Mouse (Mus musculus): Measurements from ENCODE around the gene A1bg. TPM values are rescaled to one million over a fixed set of nuclear protein-coding genes. Genes with fewer than 3 reads are reported as not detected.
A peak's percentile ranks its signal among the peaks of the same experiment; 100 is the strongest.

The A1bg gene
- not detected in 2 replicates for polyA plus RNA-seq (2012; rRNA removed)

GRCm38 (mm10) chr15:60922912-60923311, at the start of gene A1bg:
A1bg (minus strand) TSS chr15:60923012.
- DNase-seq (ENCODE audit: low read depth, low spot score) = no peak

GRCm38 (mm10) chr15:60968549-60968861, 45.7 kb upstream of the A1bg start:
- 64% methylated on average over 1 of the region's 1 CpGs for WGBS
- DNase-seq (ENCODE audit: low read depth, low spot score) = no peak

GRCm38 (mm10) chr15:60967841-60968548, 45.2 kb upstream of the A1bg start:
- DNase-seq (ENCODE audit: low read depth, low spot score) = no peak
- 80% methylated on average over 9 of the region's 9 CpGs for WGBS

- 57% methylated on average over 4 of the region's 4 CpGs for WGBS
- DNase-seq (ENCODE audit: low read depth, low spot score) = no peak
Measured at GRCm38 (mm10) chr15:60925686-60926085, 2.9 kb upstream of the A1bg start.

- no peak for DNase-seq (ENCODE audit: low read depth, low spot score)
- 72% methylated on average over 6 of the region's 6 CpGs for WGBS
Measured at GRCm38 (mm10) chr15:60903763-60904697, 18.8 kb downstream of the A1bg start.

GRCm38 (mm10) chr15:60898187-60898965, 24.4 kb downstream of the A1bg start:
- 70% methylated on average over 6 of the region's 6 CpGs for WGBS
- no peak for DNase-seq (ENCODE audit: low read depth, low spot score)

- no peak for DNase-seq (ENCODE audit: low read depth, low spot score)
- WGBS = 88% methylated on average over 2 of the region's 2 CpGs
Measured at GRCm38 (mm10) chr15:60896040-60896439, 26.8 kb downstream of the A1bg start.

- 64% methylated on average over 3 of the region's 3 CpGs for whole genome bisulfite sequencing
- no peak for DNase-seq (ENCODE audit: low read depth, low spot score)
Measured at GRCm38 (mm10) chr15:60892976-60893463, 29.8 kb downstream of the A1bg start.

- DNase-seq (ENCODE audit: low read depth, low spot score) = peak; percentile 29
- 43% methylated on average over 2 of the region's 2 CpGs for WGBS
Measured at GRCm38 (mm10) chr15:60888724-60889123, 34.1 kb downstream of the A1bg start.

GRCm38 (mm10) chr15:60875721-60876120, 47.1 kb downstream of the A1bg start:
- 85% methylated on average over 6 of the region's 6 CpGs for WGBS
- no peak for DNase-seq (ENCODE audit: low read depth, low spot score)

GRCm38 (mm10) chr15:60862417-60862816, 60.4 kb downstream of the A1bg start:
- no peak for DNase-seq (ENCODE audit: low read depth, low spot score)
- 74% methylated on average over 3 of the region's 3 CpGs for WGBS

GRCm38 (mm10) chr15:60855112-60855511, 67.7 kb downstream of the A1bg start:
- DNase-seq (ENCODE audit: low read depth, low spot score) = no peak
- 68% methylated on average over 1 of the region's 1 CpGs for WGBS

GRCm38 (mm10) chr15:60854151-60854550, 68.7 kb downstream of the A1bg start:
- WGBS = 89% methylated on average over 4 of the region's 4 CpGs
- no peak for DNase-seq (ENCODE audit: low read depth, low spot score)

- 16% methylated on average over 17 of the region's 17 CpGs for WGBS
- DNase-seq (ENCODE audit: low read depth, low spot score) = no peak
Measured at GRCm38 (mm10) chr15:60853231-60853999, 69.4 kb downstream of the A1bg start, which contains the start of gene Fam84b. Fam84b (minus strand) TSS chr15:60853778.

- no peak for DNase-seq (ENCODE audit: low read depth, low spot score)
- WGBS = 54% methylated on average over 3 of the region's 3 CpGs
Measured at GRCm38 (mm10) chr15:60848630-60849029, 74.2 kb downstream of the A1bg start.
